Mouse (Mus musculus): ENCODE results near the gene Usp50. TPM values are rescaled to one million over a fixed set of nuclear protein-coding genes. Genes with fewer than 3 reads are reported as not detected.

Gene Usp50
- total and polyA plus RNA-seq, 3 experiments = 0.07 to 0.55 TPM; not detected in 1

DNA sequence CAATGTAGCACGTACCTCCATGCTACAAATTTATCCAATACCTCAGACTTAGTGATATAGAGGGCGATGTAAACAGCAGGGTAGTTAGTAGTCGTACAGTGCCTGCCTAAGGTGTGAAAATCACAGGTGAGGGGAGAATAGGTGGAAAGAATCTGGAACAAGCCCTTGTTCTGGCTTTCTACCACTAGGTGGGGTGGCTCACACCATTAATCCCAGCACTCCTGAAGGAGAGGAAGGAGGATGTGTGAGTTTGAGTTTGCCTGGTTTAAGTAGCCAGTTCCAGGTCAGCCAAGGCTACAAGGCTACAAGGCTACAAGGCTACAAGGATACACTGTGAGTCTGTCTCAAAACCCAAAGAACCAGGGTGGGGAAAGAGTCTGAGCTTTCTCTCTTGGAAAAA, 12.4 kb upstream of the Usp50 start:
- Histone ChIP-seq H3K27me3 (ENCODE audit: insufficient read depth, low read length) (no peaks in the 10 kb centered on the region), H3K36me3 (replicated peaks) (peaks cover 84% of the 10 kb centered on the region), H3K4me3 (ENCODE audit: low read depth, low read length) (no peak overlapping the region), H3K9me3 (replicated peaks) (no peaks in the 10 kb centered on the region), H3K4me1 (ENCODE audit: insufficient read depth, low read depth, low read length) (no peaks in the 10 kb centered on the region)
- DNase-seq (ENCODE audit: low spot score) = no peak
- no peak for ATAC-seq (ENCODE audit: extremely low read depth, insufficient number of reproducible peaks, low FRiP score, poor library complexity, severe bottlenecking)
- TF ChIP-seq CTCF (IDR thresholded peaks at IDR 0.05; ENCODE audit: low read depth, low read length) (peak; percentile 16; the same call in 1 of the 2 replicates), TAL1 (conservative IDR thresholded peaks at IDR 0.05; ENCODE audit: low read depth, low read length) (no peak)

DNA sequence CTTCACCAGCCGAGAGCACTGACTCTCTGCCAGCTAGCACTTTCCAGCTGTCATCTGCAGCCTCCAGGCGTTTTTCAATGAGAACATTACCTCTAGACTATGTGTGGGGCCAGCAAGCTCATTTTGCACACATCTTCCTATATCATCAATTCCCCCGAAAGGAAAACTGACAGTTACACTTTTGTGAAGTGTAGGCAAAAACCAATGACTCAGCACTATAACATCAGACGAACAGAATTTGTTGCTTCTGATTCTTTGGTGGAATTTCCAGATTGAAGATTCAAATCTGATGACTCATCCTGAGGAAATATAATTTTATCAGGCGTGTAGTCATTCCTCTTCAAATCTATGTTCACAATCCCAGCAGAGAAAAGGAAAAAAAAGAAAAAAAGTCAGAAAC, 9.3 kb upstream of the Usp50 start:
- H3K36me3 ChIP-seq (replicated peaks) = peaks cover 76% of the 10 kb centered on the region
- ATAC-seq (ENCODE audit: extremely low read depth, insufficient number of reproducible peaks, low FRiP score, poor library complexity, severe bottlenecking) (no peak), DNase-seq (ENCODE audit: low spot score) (no peak)
- TF ChIP-seq TAL1 (conservative IDR thresholded peaks at IDR 0.05; ENCODE audit: low read depth, low read length) = no peak
- no peak overlapping the region for H3K4me3 ChIP-seq (ENCODE audit: low read depth, low read length)
- H3K9me3 ChIP-seq (replicated peaks) = no peaks in the 10 kb centered on the region
- no peaks in the 10 kb centered on the region for H3K27me3 ChIP-seq (ENCODE audit: insufficient read depth, low read length)
- peaks cover 5% of the 10 kb centered on the region; the same call in 1 of the 2 replicates for H3K4me1 ChIP-seq (ENCODE audit: insufficient read depth, low read depth, low read length)

DNA sequence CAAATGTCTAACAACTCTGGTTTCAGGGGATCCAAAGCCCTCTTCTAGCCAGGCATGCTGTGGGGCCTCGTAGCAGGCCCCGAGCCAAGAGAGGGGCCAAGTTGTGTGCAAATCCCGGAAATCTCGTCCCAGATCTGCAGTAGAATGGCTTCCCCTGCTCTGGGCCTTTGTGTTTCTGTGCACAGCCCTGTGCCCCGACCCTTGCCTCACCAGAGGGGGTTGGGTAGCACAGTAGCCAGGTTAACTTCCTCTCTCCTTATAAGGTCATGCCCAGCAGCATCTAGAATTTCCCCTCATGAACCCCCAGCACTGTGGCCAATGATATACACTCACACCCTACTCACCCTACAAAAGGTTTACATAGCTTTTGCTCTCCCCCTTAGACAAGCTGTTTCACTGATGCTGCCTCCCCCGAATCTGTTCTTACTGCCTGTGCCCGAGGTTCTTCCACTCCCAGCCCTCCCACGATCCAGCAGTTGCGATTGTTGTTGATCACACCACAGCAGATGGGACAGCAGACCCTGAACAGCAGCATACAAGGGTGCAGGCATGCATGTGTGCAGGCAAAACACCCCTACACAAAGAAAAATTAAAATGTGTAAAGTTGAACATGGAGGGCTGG, 4.6 kb upstream of the Usp50 start:
- peaks cover 9% of the 10 kb centered on the region; the same call in 1 of the 2 replicates for H3K4me1 ChIP-seq (ENCODE audit: insufficient read depth, low read depth, low read length)
- ATAC-seq (ENCODE audit: extremely low read depth, insufficient number of reproducible peaks, low FRiP score, poor library complexity, severe bottlenecking) = no peak

DNA sequence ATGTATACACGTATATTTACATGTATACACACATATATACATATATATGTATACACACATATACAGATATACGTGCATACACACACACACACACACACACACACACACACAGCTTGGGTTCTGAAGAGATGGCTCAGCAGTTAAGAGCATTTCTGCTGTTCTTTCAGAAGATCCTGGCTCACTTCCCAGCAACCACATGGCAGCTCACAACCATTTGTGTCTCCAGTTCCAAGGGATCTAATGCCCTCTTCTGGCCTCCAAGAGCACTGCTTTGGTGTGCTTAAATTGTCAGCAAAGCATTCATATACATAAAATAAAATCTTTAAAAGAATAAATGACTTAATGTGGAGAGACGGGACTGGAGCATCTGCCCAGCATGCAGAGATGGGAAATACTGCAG, 837 bp downstream of the Usp50 start:
- Histone ChIP-seq H3K9me3 (replicated peaks) (no peaks in the 10 kb centered on the region), H3K4me3 (ENCODE audit: low read depth, low read length) (no peak overlapping the region), H3K36me3 (replicated peaks) (no peaks in the 10 kb centered on the region), H3K27me3 (ENCODE audit: insufficient read depth, low read length) (peaks cover 13% of the 10 kb centered on the region), H3K4me1 (ENCODE audit: insufficient read depth, low read depth, low read length) (peaks cover 5% of the 10 kb centered on the region; the same call in 1 of the 2 replicates)
- ATAC-seq (ENCODE audit: extremely low read depth, insufficient number of reproducible peaks, low FRiP score, poor library complexity, severe bottlenecking) (no peak), DNase-seq (ENCODE audit: low spot score) (no peak)
- TF ChIP-seq CTCF (IDR thresholded peaks at IDR 0.05; ENCODE audit: low read depth, low read length) (no peak), POLR2AphosphoS5 (IDR thresholded peaks at IDR 0.05; ENCODE audit: insufficient replicate concordance, low read depth, low read length) (no peak), TAL1 (conservative IDR thresholded peaks at IDR 0.05; ENCODE audit: low read depth, low read length) (no peak), GATA2 (IDR thresholded peaks at IDR 0.05; ENCODE audit: borderline replicate concordance, low read depth, low read length) (no peak), GATA1 (IDR thresholded peaks at IDR 0.05; ENCODE audit: borderline replicate concordance, low read length) (no peak)

More for the DNA sequence above, 4.6 kb upstream of the Usp50 start:
- Histone ChIP-seq H3K4me3 (ENCODE audit: low read depth, low read length) (no peak overlapping the region), H3K9me3 (replicated peaks) (no peaks in the 10 kb centered on the region), H3K36me3 (replicated peaks) (peaks cover 33% of the 10 kb centered on the region), H3K27me3 (ENCODE audit: insufficient read depth, low read length) (peaks cover 2% of the 10 kb centered on the region; the same call in 1 of the 2 replicates)
- DNase-seq (ENCODE audit: low spot score) = no peak
- TF ChIP-seq CTCF (IDR thresholded peaks at IDR 0.05; ENCODE audit: low read depth, low read length) = no peak
- TF ChIP-seq TAL1 (conservative IDR thresholded peaks at IDR 0.05; ENCODE audit: low read depth, low read length) = no peak
- no peak for TF ChIP-seq GATA1 (IDR thresholded peaks at IDR 0.05; ENCODE audit: borderline replicate concordance, low read length)
- no peak for TF ChIP-seq POLR2AphosphoS5 (IDR thresholded peaks at IDR 0.05; ENCODE audit: insufficient replicate concordance, low read depth, low read length)
- TF ChIP-seq GATA2 (IDR thresholded peaks at IDR 0.05; ENCODE audit: borderline replicate concordance, low read depth, low read length) = no peak

DNA sequence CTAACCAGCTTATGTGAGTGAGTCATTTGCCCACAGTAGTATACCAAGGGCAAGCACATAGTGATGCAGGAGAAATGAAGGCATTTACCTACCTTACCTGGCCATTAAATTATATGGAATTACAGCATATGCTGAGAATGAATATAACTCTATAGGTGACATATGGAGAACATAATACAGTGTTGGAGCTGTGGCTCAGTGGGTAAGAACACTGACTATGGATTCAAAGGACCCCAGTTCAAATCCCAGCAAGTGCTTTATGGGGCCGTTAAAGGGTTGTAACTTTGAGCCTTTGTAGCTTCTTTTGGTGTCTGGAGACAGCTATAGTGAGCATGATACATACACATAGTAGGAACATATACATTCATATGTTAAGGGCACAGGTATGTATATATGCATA, 1.8 kb downstream of the Usp50 start:
- TF ChIP-seq GATA1 (IDR thresholded peaks at IDR 0.05; ENCODE audit: borderline replicate concordance, low read length) (no peak), POLR2AphosphoS5 (IDR thresholded peaks at IDR 0.05; ENCODE audit: insufficient replicate concordance, low read depth, low read length) (no peak), CTCF (IDR thresholded peaks at IDR 0.05; ENCODE audit: low read depth, low read length) (no peak), GATA2 (IDR thresholded peaks at IDR 0.05; ENCODE audit: borderline replicate concordance, low read depth, low read length) (no peak), TAL1 (conservative IDR thresholded peaks at IDR 0.05; ENCODE audit: low read depth, low read length) (no peak)
- no peak for ATAC-seq (ENCODE audit: extremely low read depth, insufficient number of reproducible peaks, low FRiP score, poor library complexity, severe bottlenecking)
- Histone ChIP-seq H3K9me3 (replicated peaks) (no peaks in the 10 kb centered on the region), H3K36me3 (replicated peaks) (no peaks in the 10 kb centered on the region), H3K4me3 (ENCODE audit: low read depth, low read length) (no peak overlapping the region), H3K27me3 (ENCODE audit: insufficient read depth, low read length) (peaks cover 17% of the 10 kb centered on the region), H3K4me1 (ENCODE audit: insufficient read depth, low read depth, low read length) (peaks cover 5% of the 10 kb centered on the region; the same call in 1 of the 2 replicates)
- DNase-seq (ENCODE audit: low spot score) = no peak

DNA sequence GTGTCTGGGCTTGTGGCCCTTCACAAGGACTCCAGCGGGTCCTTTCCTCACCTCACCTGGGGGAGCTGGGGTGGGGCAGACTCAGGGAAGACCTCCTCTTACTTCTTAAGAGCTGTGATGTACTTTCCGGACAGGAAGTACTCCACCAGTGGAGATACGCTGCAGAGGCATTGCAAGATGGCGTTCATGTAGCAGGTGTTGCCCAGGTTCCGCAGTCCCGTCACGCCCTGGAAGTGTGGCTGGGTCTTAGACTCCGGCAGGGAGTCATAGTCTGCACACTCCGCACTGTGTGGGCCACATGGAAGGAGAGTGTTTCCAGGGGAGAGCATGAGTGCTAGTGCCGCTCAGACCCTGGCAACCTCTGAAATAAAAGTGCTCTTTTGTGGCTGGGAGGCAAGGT, 3.0 kb downstream of the Usp50 start:
- no peaks in the 10 kb centered on the region for H3K9me3 ChIP-seq (replicated peaks)
- no peak overlapping the region for H3K4me3 ChIP-seq (ENCODE audit: low read depth, low read length)
- TF ChIP-seq GATA2 (IDR thresholded peaks at IDR 0.05; ENCODE audit: borderline replicate concordance, low read depth, low read length) = no peak
- TF ChIP-seq POLR2AphosphoS5 (IDR thresholded peaks at IDR 0.05; ENCODE audit: insufficient replicate concordance, low read depth, low read length) = no peak
- TF ChIP-seq GATA1 (IDR thresholded peaks at IDR 0.05; ENCODE audit: borderline replicate concordance, low read length) = no peak
- no peak for TF ChIP-seq CTCF (IDR thresholded peaks at IDR 0.05; ENCODE audit: low read depth, low read length)
- TF ChIP-seq TAL1 (conservative IDR thresholded peaks at IDR 0.05; ENCODE audit: low read depth, low read length) = no peak
- H3K4me1 ChIP-seq (ENCODE audit: insufficient read depth, low read depth, low read length) = peaks cover 5% of the 10 kb centered on the region; the same call in 1 of the 2 replicates
- DNase-seq (ENCODE audit: low spot score) (no peak), ATAC-seq (ENCODE audit: extremely low read depth, insufficient number of reproducible peaks, low FRiP score, poor library complexity, severe bottlenecking) (no peak)
- peaks cover 22% of the 10 kb centered on the region for H3K27me3 ChIP-seq (ENCODE audit: insufficient read depth, low read length)
- no peaks in the 10 kb centered on the region for H3K36me3 ChIP-seq (replicated peaks)
